Mouse (Mus musculus): ENCODE results near the gene Adgrb3.

Adgrb3 gene

GRCm38 (mm10) chr1:25828971-25829920, at the start of gene Adgrb3:
Gene Adgrb3, minus strand, starts transcription at chr1:25829707.
- peak; percentile 38 for DNase-seq (ENCODE audit: extremely low spot score, low spot score)

- DNase-seq (ENCODE audit: extremely low spot score, low spot score): no peak
Observed at GRCm38 (mm10) chr1:25877526-25877925, 48.0 kb upstream of the Adgrb3 start.

DNA sequence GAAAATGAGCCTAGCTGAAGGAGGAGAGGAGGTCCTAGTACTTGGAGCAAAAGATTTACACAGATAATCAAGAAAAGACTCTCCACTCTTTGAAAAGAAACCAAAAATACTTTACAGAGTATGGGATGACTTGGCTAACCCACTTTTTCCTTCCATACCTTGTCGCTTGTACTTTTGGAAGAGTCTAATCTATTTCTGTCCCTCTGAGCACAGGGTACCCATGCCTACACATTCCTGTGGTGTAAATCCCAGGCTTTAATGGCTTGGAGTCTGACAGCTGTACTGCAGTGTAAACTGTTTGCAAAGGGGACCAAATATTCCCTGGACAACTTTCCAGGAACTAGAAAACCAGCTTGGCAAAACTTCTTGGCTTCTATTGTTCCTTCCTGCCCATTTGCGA, 28.0 kb upstream of the Adgrb3 start:
- no peak for DNase-seq (ENCODE audit: extremely low spot score, low spot score)

DNA sequence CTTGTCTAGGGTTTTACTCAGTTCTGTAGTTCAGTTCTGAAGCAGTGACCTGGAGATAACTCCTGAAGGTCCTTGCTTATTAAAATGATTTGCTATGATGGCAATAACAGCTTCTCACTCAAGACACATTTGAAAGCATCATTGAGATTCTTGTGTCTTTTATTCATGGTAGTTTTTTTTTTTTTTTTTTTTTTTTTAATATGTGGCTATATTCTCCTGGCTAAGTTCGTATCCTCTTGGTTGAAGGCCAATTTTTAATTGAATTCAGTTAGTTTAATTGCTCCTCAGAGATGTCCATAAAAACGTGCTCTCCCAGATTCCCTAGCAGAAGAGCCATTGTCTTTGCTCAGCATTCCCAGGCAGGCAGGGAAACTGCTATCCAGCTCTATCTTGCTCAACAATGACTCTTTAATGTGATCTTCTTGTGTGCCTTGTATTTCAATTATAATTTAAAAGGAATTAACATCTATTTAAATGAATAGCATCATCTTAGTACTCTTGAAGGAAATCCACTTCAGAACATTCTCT, 25.0 kb upstream of the Adgrb3 start:
- DNase-seq (ENCODE audit: extremely low spot score, low spot score): no peak

- DNase-seq (ENCODE audit: extremely low spot score, low spot score): no peak
Observed at GRCm38 (mm10) chr1:25832260-25832659, 2.8 kb upstream of the Adgrb3 start.

GRCm38 (mm10) chr1:25831521-25831900, 2.0 kb upstream of the Adgrb3 start:
- DNase-seq (ENCODE audit: extremely low spot score, low spot score): no peak

GRCm38 (mm10) chr1:25830757-25831520, 1.4 kb upstream of the Adgrb3 start:
- DNase-seq (ENCODE audit: extremely low spot score, low spot score): no peak

- peak; percentile 78 for DNase-seq (ENCODE audit: extremely low spot score, low spot score)
Observed at GRCm38 (mm10) chr1:25829921-25830751, 629 bp upstream of the Adgrb3 start.

DNA sequence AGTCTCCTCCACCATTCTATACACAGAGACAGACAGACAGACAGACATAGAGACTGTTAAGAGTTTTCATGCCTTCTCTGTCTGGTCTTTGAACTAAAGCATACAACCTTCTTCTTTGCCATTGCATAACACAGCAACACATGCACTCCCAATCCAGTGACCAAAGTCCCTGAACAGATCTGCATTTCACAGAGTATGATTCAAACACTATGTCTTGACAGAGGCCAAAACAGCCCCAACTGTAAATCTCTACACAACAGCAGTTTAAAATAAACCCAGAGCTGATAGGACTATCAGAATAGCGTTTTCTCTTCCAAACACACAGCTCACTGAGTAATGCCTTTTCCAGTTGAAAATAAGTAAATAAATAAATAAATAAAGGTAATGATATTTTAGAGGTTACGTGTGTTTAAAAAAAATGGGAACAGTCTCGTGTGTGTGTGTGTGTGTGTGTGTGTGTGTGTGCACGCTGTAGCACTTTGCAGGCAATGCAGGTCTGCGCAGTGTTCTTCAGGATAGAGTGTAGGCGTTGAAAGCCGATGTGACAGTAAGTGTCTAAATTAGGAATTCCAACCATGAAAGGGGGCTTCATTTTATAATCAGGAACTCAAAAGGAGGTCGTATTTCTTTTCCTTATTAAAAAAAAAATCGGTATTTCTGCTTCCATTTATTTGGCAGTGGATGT, 1.3 kb downstream of the Adgrb3 start:
- DNase-seq (ENCODE audit: extremely low spot score, low spot score): no peak

GRCm38 (mm10) chr1:25827436-25827835, 2.1 kb downstream of the Adgrb3 start:
- no peak for DNase-seq (ENCODE audit: extremely low spot score, low spot score)

- no peak for DNase-seq (ENCODE audit: extremely low spot score, low spot score)
Observed at GRCm38 (mm10) chr1:25826771-25827170, 2.7 kb downstream of the Adgrb3 start.

- no peak for DNase-seq (ENCODE audit: extremely low spot score, low spot score)
Observed at GRCm38 (mm10) chr1:25824626-25825025, 4.9 kb downstream of the Adgrb3 start.

DNA sequence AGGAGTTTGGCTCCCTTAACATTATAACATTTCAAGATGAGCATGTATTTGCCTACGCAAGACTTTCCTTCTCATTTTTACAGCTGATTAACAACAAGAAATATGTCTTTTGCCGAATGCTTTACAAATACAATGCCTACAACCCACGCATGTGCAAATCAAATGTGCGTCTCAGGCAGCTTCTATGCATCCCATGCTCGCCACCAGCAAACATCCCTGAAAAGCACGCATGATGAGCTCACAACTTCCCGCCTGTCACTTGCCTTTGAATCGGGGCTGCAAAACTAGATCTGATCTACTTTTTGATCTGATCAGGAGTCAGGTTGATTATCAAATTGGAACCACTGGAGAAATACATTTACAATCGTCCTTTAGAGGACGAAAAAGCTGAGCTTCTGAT, 5.5 kb downstream of the Adgrb3 start:
- no peak for DNase-seq (ENCODE audit: extremely low spot score, low spot score)

DNA sequence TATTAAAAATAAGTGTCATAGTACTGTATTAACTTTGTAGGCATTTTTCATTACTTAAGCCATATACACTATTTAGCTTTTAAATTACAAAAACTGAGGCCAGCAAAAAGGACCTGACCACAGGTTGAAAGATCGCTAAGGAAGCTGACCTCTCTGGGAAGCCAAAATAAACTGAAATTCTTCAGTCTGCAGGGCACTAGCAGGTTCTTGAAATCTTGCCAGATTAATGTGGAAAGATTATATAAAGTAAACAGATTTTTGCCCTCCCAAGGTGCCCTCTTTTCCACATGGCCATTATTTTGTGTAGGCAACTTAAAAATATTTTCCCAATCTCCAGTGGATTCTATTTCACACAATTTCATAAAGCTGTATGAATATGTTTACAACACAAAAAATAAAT, 14.0 kb downstream of the Adgrb3 start:
- DNase-seq (ENCODE audit: extremely low spot score, low spot score): no peak

GRCm38 (mm10) chr1:25778784-25779183, 50.7 kb downstream of the Adgrb3 start:
- DNase-seq (ENCODE audit: extremely low spot score, low spot score): no peak

- DNase-seq (ENCODE audit: extremely low spot score, low spot score): no peak
Observed at GRCm38 (mm10) chr1:25777459-25777858, 52.0 kb downstream of the Adgrb3 start.

DNA sequence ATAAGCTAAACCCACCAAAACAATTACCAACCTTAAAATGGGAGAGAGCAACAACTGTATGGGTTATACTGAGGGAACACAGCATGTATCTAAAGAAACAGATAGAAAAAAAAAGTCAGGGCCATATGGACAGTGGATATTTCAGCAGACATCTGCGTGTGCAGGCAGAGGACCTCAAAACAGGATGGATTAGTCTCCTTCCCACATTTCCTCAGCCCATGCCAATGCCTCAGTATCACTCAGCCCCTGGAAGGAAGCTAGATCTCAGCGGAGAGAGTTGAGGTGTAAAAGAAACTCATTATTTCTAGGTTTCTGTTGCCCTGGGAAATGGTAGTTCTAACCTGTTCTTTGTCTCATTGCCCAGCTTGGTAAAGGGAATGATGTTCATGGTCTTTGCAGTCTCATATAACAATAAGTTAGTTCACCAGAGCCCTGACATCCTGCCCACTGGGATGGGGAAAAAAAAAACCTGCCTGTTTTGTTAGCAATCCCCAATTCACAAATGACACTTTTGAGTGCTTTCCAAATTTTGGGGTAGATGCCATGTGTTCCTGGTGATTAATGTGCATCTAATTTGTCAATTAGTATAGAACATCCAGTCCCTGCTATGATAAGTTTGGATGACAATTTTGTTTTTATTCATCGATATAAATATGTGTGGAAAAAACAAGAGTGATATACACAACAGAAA, 53.9 kb downstream of the Adgrb3 start:
- DNase-seq (ENCODE audit: extremely low spot score, low spot score): no peak

DNA sequence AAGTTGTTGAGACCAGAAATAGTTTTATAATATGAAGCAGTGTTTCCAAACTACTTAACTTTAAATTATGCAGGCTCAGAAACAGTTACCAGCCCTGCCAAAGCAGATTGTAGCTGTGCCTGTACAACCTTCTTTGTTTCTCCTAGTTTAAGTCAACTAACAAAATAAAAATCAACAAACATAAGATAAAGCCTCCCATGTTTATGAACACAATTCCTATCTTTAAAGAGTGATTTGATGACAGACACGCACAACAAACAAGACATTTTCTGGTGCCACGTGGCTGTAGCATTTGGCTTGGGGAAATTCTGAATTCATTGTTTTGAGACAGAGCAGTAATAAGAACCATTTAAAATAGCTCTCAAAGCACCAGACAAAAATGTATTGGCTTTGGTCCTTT, 60.5 kb downstream of the Adgrb3 start:
- DNase-seq (ENCODE audit: extremely low spot score, low spot score): no peak

DNA sequence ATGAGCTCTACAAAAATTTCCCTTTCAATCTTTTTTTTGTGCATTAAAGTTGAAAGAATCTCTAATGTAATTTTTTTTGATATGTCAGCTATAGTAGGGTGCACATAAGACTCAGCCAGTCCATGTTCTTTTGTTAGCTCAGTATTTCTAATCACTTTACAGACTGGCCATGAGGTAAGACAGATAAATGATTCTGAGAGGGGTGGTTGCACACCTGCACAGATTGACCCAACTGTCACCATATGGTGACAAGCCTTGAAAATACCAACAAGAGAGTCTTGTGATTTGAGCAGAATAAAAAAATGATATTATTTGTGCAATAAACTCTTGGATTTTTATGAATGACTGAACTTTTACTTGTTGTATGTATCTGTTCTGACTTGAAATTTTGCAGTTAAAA, 74.2 kb downstream of the Adgrb3 start:
- no peak for DNase-seq (ENCODE audit: extremely low spot score, low spot score)

DNA sequence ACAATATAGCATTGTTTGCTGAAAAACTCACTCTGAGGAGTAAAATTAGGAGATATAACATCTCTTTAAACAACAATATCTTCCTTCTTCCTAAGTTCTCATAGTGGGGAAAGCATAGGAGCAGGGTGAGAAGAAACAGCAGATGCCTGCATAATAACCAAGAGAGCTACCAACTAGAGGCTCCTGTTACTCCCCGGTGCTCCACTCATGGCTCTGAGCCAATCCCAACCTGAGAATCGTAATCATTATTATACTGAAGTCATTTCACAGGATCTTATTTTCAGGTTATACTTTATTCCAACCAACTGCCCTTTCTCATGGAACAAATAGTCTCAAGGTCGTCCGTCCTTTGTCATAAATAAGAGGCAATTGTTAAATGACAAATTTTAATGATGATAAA, 75.0 kb downstream of the Adgrb3 start:
- no peak for DNase-seq (ENCODE audit: extremely low spot score, low spot score)
